Mouse (Mus musculus): Measurements from ENCODE around the gene Saxo1. TPM values are rescaled to one million over a fixed set of nuclear protein-coding genes. Genes with fewer than 3 reads are reported as not detected.

Gene Saxo1
- polyA plus RNA-seq, 1 experiment, result 95.3 TPM

GRCm38 (mm10) chr4:86575283-86575983 lies 17.3 kb upstream of the Saxo1 start, which contains the start of gene Rraga:
Gene Rraga, plus strand, starts transcription at chr4:86575668.
- no peaks in the 10 kb centered on the region for H3K27me3 ChIP-seq (ENCODE audit: control insufficient read depth, insufficient read depth, low read length)
- peak within 1 kb of the TSS; percentile 94 for H3K4me3 ChIP-seq (ENCODE audit: control insufficient read depth, low read depth, low read length)
- peaks cover 5% of the 10 kb centered on the region; the same call in 1 of the 2 replicates for H3K4me1 ChIP-seq (ENCODE audit: control insufficient read depth, insufficient read depth, low read length)
- TF ChIP-seq CTCF (IDR thresholded peaks at IDR 0.05; ENCODE audit: control insufficient read depth, insufficient read depth, insufficient replicate concordance, low read depth, low read length), result peak; percentile 60
- peak; percentile 97 for TF ChIP-seq POLR2A (IDR thresholded peaks at IDR 0.05; ENCODE audit: control insufficient read depth, low read depth, low read length)
- H3K36me3 ChIP-seq (ENCODE audit: control insufficient read depth, insufficient read depth, low read length), result no peaks in the 10 kb centered on the region; the same call in 1 of the 2 replicates
- peak within 1 kb of the TSS; percentile 79 for H3K27ac ChIP-seq (ENCODE audit: control insufficient read depth, insufficient read depth, low read depth, low read length)

- no peaks in the 10 kb centered on the region; the same call in 1 of the 2 replicates for H3K36me3 ChIP-seq (ENCODE audit: control insufficient read depth, insufficient read depth, low read length)
- no peaks in the 10 kb centered on the region for H3K27me3 ChIP-seq (ENCODE audit: control insufficient read depth, insufficient read depth, low read length)
- peaks cover 5% of the 10 kb centered on the region; the same call in 1 of the 2 replicates for H3K4me1 ChIP-seq (ENCODE audit: control insufficient read depth, insufficient read depth, low read length)
- no peak for TF ChIP-seq POLR2A (IDR thresholded peaks at IDR 0.05; ENCODE audit: control insufficient read depth, low read depth, low read length)
- no peak for TF ChIP-seq CTCF (IDR thresholded peaks at IDR 0.05; ENCODE audit: control insufficient read depth, insufficient read depth, insufficient replicate concordance, low read depth, low read length)
- H3K4me3 ChIP-seq (ENCODE audit: control insufficient read depth, low read depth, low read length), result peak overlapping the region; percentile 94
- H3K27ac ChIP-seq (ENCODE audit: control insufficient read depth, insufficient read depth, low read depth, low read length), result peak overlapping the region; percentile 79
These were observed 16.8 kb upstream of the Saxo1 start for GRCm38 (mm10) chr4:86574939-86575282.

GRCm38 (mm10) chr4:86561061-86561460 lies 2.9 kb upstream of the Saxo1 start:
- H3K27me3 ChIP-seq (ENCODE audit: control insufficient read depth, insufficient read depth, low read length), result no peaks in the 10 kb centered on the region

GRCm38 (mm10) chr4:86559006-86559405 lies 878 bp upstream of the Saxo1 start:
- TF ChIP-seq POLR2A (IDR thresholded peaks at IDR 0.05; ENCODE audit: control insufficient read depth, low read depth, low read length), result no peak
- no peak for TF ChIP-seq CTCF (IDR thresholded peaks at IDR 0.05; ENCODE audit: control insufficient read depth, insufficient read depth, insufficient replicate concordance, low read depth, low read length)
- no peaks in the 10 kb centered on the region for H3K27me3 ChIP-seq (ENCODE audit: control insufficient read depth, insufficient read depth, low read length)
- no peaks in the 10 kb centered on the region for H3K36me3 ChIP-seq (ENCODE audit: control insufficient read depth, insufficient read depth, low read length)
- peak overlapping the region; percentile 83 for H3K4me3 ChIP-seq (ENCODE audit: control insufficient read depth, low read depth, low read length)
- H3K27ac ChIP-seq (ENCODE audit: control insufficient read depth, insufficient read depth, low read depth, low read length), result peak overlapping the region; percentile 57; the same call in 1 of the 2 replicates
- H3K4me1 ChIP-seq (ENCODE audit: control insufficient read depth, insufficient read depth, low read length), result peaks cover 6% of the 10 kb centered on the region

More at GRCm38 (mm10) chr4:86561061-86561460, 2.9 kb upstream of the Saxo1 start:
- Histone ChIP-seq H3K4me1 (ENCODE audit: control insufficient read depth, insufficient read depth, low read length) (peaks cover 6% of the 10 kb centered on the region), H3K27ac (ENCODE audit: control insufficient read depth, insufficient read depth, low read depth, low read length) (peak overlapping the region; percentile 3), H3K4me3 (ENCODE audit: control insufficient read depth, low read depth, low read length) (peak overlapping the region; percentile 62), H3K36me3 (ENCODE audit: control insufficient read depth, insufficient read depth, low read length) (no peaks in the 10 kb centered on the region)
- TF ChIP-seq CTCF (IDR thresholded peaks at IDR 0.05; ENCODE audit: control insufficient read depth, insufficient read depth, insufficient replicate concordance, low read depth, low read length), result no peak
- no peak for TF ChIP-seq POLR2A (IDR thresholded peaks at IDR 0.05; ENCODE audit: control insufficient read depth, low read depth, low read length)

- no peaks in the 10 kb centered on the region for H3K36me3 ChIP-seq (ENCODE audit: control insufficient read depth, insufficient read depth, low read length)
- H3K27me3 ChIP-seq (ENCODE audit: control insufficient read depth, insufficient read depth, low read length), result no peaks in the 10 kb centered on the region
- peaks cover 6% of the 10 kb centered on the region for H3K4me1 ChIP-seq (ENCODE audit: control insufficient read depth, insufficient read depth, low read length)
- H3K27ac ChIP-seq (ENCODE audit: control insufficient read depth, insufficient read depth, low read depth, low read length), result peak overlapping the region; percentile 30; the same call in 1 of the 2 replicates
- TF ChIP-seq POLR2A (IDR thresholded peaks at IDR 0.05; ENCODE audit: control insufficient read depth, low read depth, low read length) (no peak), CTCF (IDR thresholded peaks at IDR 0.05; ENCODE audit: control insufficient read depth, insufficient read depth, insufficient replicate concordance, low read depth, low read length) (no peak)
- H3K4me3 ChIP-seq (ENCODE audit: control insufficient read depth, low read depth, low read length), result peak overlapping the region; percentile 83
These were observed 757 bp downstream of the Saxo1 start for GRCm38 (mm10) chr4:86557371-86557770.

GRCm38 (mm10) chr4:86555035-86555707 lies 3.0 kb downstream of the Saxo1 start:
- peak overlapping the region; percentile 84 for H3K4me3 ChIP-seq (ENCODE audit: control insufficient read depth, low read depth, low read length)
- no peak overlapping the region for H3K27ac ChIP-seq (ENCODE audit: control insufficient read depth, insufficient read depth, low read depth, low read length)
- H3K4me1 ChIP-seq (ENCODE audit: control insufficient read depth, insufficient read depth, low read length), result no peaks in the 10 kb centered on the region; the same call in 1 of the 2 replicates
- no peaks in the 10 kb centered on the region for H3K27me3 ChIP-seq (ENCODE audit: control insufficient read depth, insufficient read depth, low read length)
- no peaks in the 10 kb centered on the region for H3K36me3 ChIP-seq (ENCODE audit: control insufficient read depth, insufficient read depth, low read length)
- TF ChIP-seq CTCF (IDR thresholded peaks at IDR 0.05; ENCODE audit: control insufficient read depth, insufficient read depth, insufficient replicate concordance, low read depth, low read length), result no peak

GRCm38 (mm10) chr4:86548332-86548731 lies 9.8 kb downstream of the Saxo1 start:
- no peaks in the 10 kb centered on the region for H3K36me3 ChIP-seq (ENCODE audit: control insufficient read depth, insufficient read depth, low read length)
- H3K27me3 ChIP-seq (ENCODE audit: control insufficient read depth, insufficient read depth, low read length), result no peaks in the 10 kb centered on the region
- TF ChIP-seq CTCF (IDR thresholded peaks at IDR 0.05; ENCODE audit: control insufficient read depth, insufficient read depth, insufficient replicate concordance, low read depth, low read length), result no peak
- no peak for TF ChIP-seq POLR2A (IDR thresholded peaks at IDR 0.05; ENCODE audit: control insufficient read depth, low read depth, low read length)
- no peak overlapping the region for H3K4me3 ChIP-seq (ENCODE audit: control insufficient read depth, low read depth, low read length)
- no peak overlapping the region for H3K27ac ChIP-seq (ENCODE audit: control insufficient read depth, insufficient read depth, low read depth, low read length)
- H3K4me1 ChIP-seq (ENCODE audit: control insufficient read depth, insufficient read depth, low read length), result no peaks in the 10 kb centered on the region
